Mouse (Mus musculus) MEL (cell line): Measurements from ENCODE around the gene Gm9903. TPM values are rescaled to one million over a fixed set of nuclear protein-coding genes. Genes with fewer than 3 reads are reported as not detected.

Experiments used
- DNase-seq: peaks from one replicate; pipeline ENCODE4 v3.0.0; 2011; ENCODE audit warnings: low read depth, low spot score
- H3K27ac ChIP-seq: 2 replicates; pipeline ENCODE4 v1.5.1; 2012; ENCODE audit warnings: low read depth, mild to moderate bottlenecking, control low read depth, low read length, moderate library complexity; ENCODE audit not compliant: control insufficient read depth
- H3K27me3 ChIP-seq, 2 experiments: fragments of 150-350 bp in 1 of 2; sonication (generic) in 1 of 2; 2 replicates each; pipeline ENCODE4 v1.6.1; 2012; ENCODE audit warnings: low read length in 2 of 2, mild to moderate bottlenecking in 2 of 2, improper control_type of control experiment in 1 of 2, moderate library complexity in 1 of 2; ENCODE audit not compliant: insufficient read depth in 2 of 2, control insufficient read depth in 1 of 2
- H3K36me3 ChIP-seq, 2 experiments: 2 replicates each; pipeline ENCODE4 v1.6.1; 2012 to 2014; ENCODE audit warnings: low read length in 2 of 2, improper control_type of control experiment in 1 of 2, inconsistent platforms in 1 of 2, mild to moderate bottlenecking in 1 of 2; ENCODE audit not compliant: insufficient read depth in 2 of 2, control insufficient read depth in 1 of 2
- H3K4me1 ChIP-seq, 2 experiments: fragments of 150-350 bp in 1 of 2; sonication (generic) in 1 of 2; 2 replicates each; pipeline ENCODE4 v1.6.1; 2012; ENCODE audit warnings: low read length in 2 of 2, improper control_type of control experiment in 1 of 2, mild to moderate bottlenecking in 1 of 2; ENCODE audit not compliant: insufficient read depth in 2 of 2, control insufficient read depth in 1 of 2
- H3K4me3 ChIP-seq, 2 experiments: fragments of 150-350 bp in 1 of 2; sonication (generic) in 1 of 2; 2 replicates each; pipeline ENCODE4 v1.5.1; 2012; ENCODE audit warnings: low read depth in 2 of 2, low read length in 2 of 2, mild to moderate bottlenecking in 2 of 2, moderate library complexity in 2 of 2, control low read depth in 1 of 2, improper control_type of control experiment in 1 of 2; ENCODE audit not compliant: control insufficient read depth in 1 of 2, insufficient read depth in 1 of 2
- H3K79me2 ChIP-seq: 2 replicates; pipeline ENCODE4 v1.6.1; 2012; ENCODE audit warnings: mild to moderate bottlenecking, low read length, moderate library complexity; ENCODE audit not compliant: control insufficient read depth, poor library complexity, insufficient read depth
- H3K9ac ChIP-seq: 2 replicates; pipeline ENCODE4 v1.6.1; 2012; ENCODE audit warnings: low read depth, mild to moderate bottlenecking, control low read depth, low read length, moderate library complexity; ENCODE audit not compliant: control insufficient read depth, poor library complexity, severe bottlenecking
- H3K9me3 ChIP-seq: fragments of 150-350 bp; sonication (generic); replicated peaks from 2 replicates; pipeline ENCODE4 v1.6.1; 2012; ENCODE audit warnings: mild to moderate bottlenecking, low read length, improper control_type of control experiment, moderate library complexity; ENCODE audit not compliant: insufficient read depth
- CHD1 ChIP-seq: IDR thresholded peaks from 2 replicates; pipeline ENCODE4 v1.6.1; 2012; ENCODE audit warnings: low read depth, mild to moderate bottlenecking, inconsistent platforms, low read length, improper control_type of control experiment
- GABPA ChIP-seq: IDR thresholded peaks from 2 replicates; pipeline ENCODE4 v1.6.1; 2012; ENCODE audit warnings: low read depth, mild to moderate bottlenecking, inconsistent platforms, low read length, improper control_type of control experiment, moderate library complexity
- GATA1 ChIP-seq: IDR thresholded peaks from 2 replicates; pipeline ENCODE4 v1.6.1; 2011; ENCODE audit warnings: low read depth, low read length, improper control_type of control experiment
- JUND ChIP-seq: IDR thresholded peaks from 2 replicates; pipeline ENCODE4 v1.6.1; 2011; ENCODE audit warnings: low read depth, mild to moderate bottlenecking, improper control_type of control experiment, low read length
- KAT2A ChIP-seq: conservative IDR thresholded peaks from 2 replicates; pipeline ENCODE4 v1.6.1; 2012; ENCODE audit warnings: low read depth, low read length, improper control_type of control experiment, inconsistent platforms
- MAX ChIP-seq: IDR thresholded peaks from 2 replicates; pipeline ENCODE4 v1.6.1; 2011; ENCODE audit warnings: low read length, improper control_type of control experiment
- MAZ ChIP-seq: IDR thresholded peaks from 2 replicates; pipeline ENCODE4 v1.6.1; 2012; ENCODE audit warnings: low read depth, mild to moderate bottlenecking, inconsistent platforms, low read length, improper control_type of control experiment
- MYB ChIP-seq: IDR thresholded peaks from 2 replicates; pipeline ENCODE4 v1.6.1; 2011; ENCODE audit warnings: mild to moderate bottlenecking, low read depth, low read length, improper control_type of control experiment
- NELFE ChIP-seq: IDR thresholded peaks from 2 replicates; pipeline ENCODE4 v1.6.1; 2011; ENCODE audit warnings: low read depth, low read length, improper control_type of control experiment
- NRF1 ChIP-seq: IDR thresholded peaks from 2 replicates; pipeline ENCODE4 v1.6.1; 2014; ENCODE audit warnings: low read depth, mild to moderate bottlenecking, inconsistent platforms, low read length, improper control_type of control experiment, moderate library complexity; ENCODE audit not compliant: poor library complexity, insufficient read depth, severe bottlenecking
- POLR2AphosphoS5 ChIP-seq: IDR thresholded peaks from 2 replicates; pipeline ENCODE4 v1.6.1; 2012; ENCODE audit warnings: low read depth, borderline replicate concordance, mild to moderate bottlenecking, inconsistent platforms, low read length, moderate library complexity, mixed read lengths
- RAD21 ChIP-seq: IDR thresholded peaks from 2 replicates; pipeline ENCODE4 v1.6.1; 2011; ENCODE audit warnings: mild to moderate bottlenecking, low read depth, low read length, improper control_type of control experiment
- SMC3 ChIP-seq: IDR thresholded peaks from 2 replicates; pipeline ENCODE4 v1.6.1; 2011; ENCODE audit warnings: low read depth, low read length, improper control_type of control experiment
- TBP ChIP-seq: IDR thresholded peaks from 2 replicates; pipeline ENCODE4 v1.8.0; 2011; ENCODE audit warnings: low read depth, low read length, improper control_type of control experiment
- TCF12 ChIP-seq: IDR thresholded peaks from 2 replicates; pipeline ENCODE4 v1.6.1; 2014; ENCODE audit warnings: low read depth, mild to moderate bottlenecking, inconsistent platforms, low read length, improper control_type of control experiment, moderate library complexity
- ZC3H11A ChIP-seq: IDR thresholded peaks from 2 replicates; pipeline ENCODE4 v1.6.1; 2012; ENCODE audit warnings: low read depth, mild to moderate bottlenecking, inconsistent platforms, low read length, improper control_type of control experiment
- polyA plus RNA-seq, 2 experiments: library from polyadenylated mRNA; stranded (reverse) in 1 of 2; unstranded in 1 of 2; fragments of >175 nt in 1 of 2; fragments of >200 nt in 1 of 2; gene quantifications; 2 replicates each; pipeline versions ENCODE4 v1.2.1 to v1.2.4; 2012; ENCODE audit warnings: low replicate concordance in 2 of 2, low read depth in 1 of 2; ENCODE audit not compliant: insufficient read length in 2 of 2, insufficient read depth in 1 of 2, missing spikeins in 1 of 2
- total RNA-seq: library from RNA; depleted of rRNA; stranded (reverse); fragments of 300-350 nt; gene quantifications from 2 replicates; pipeline ENCODE4 v1.2.3, GENCODE M21; 2012

The Gm9903 gene
- total and polyA plus RNA-seq, 3 experiments, result 0.19 to 0.36 TPM; not detected in 1

- Histone ChIP-seq H3K4me3 (no peak overlapping the region), H3K79me2 (no peaks in the 10 kb centered on the region), H3K27me3 (no peaks in the 10 kb centered on the region), H3K9me3 (no peaks in the 10 kb centered on the region), H3K9ac (no peak overlapping the region), H3K36me3 (peaks cover 0 to 9% of the 10 kb centered on the region in 2 experiments; a peak in 2 of 4 replicates), H3K4me1 (no peaks in the 10 kb centered on the region), H3K27ac (no peak overlapping the region)
- TF ChIP-seq ZC3H11A (no peak), GATA1 (no peak), RAD21 (no peak), SMC3 (no peak), NRF1 (no peak), POLR2AphosphoS5 (no peak)
- no peak for DNase-seq
Observed at GRCm38 (mm10) chr5:33611795-33612194, 17.9 kb upstream of the Gm9903 start.

- Histone ChIP-seq H3K9ac (no peak overlapping the region), H3K4me1 (peaks cover 0 to 4% of the 10 kb centered on the region in 2 experiments; a peak in 1 of 4 replicates), H3K79me2 (peaks cover 2% of the 10 kb centered on the region; the same call in 1 of the 2 replicates), H3K36me3 (peaks cover 0 to 9% of the 10 kb centered on the region in 2 experiments; a peak in 2 of 4 replicates), H3K27me3 (no peaks in the 10 kb centered on the region), H3K4me3 (no peak overlapping the region), H3K27ac (no peak overlapping the region), H3K9me3 (no peaks in the 10 kb centered on the region)
- no peak for DNase-seq
- no peak for TF ChIP-seq GABPA
- no peak for TF ChIP-seq NELFE
- TF ChIP-seq MAZ, result no peak
- no peak for TF ChIP-seq KAT2A
- no peak for TF ChIP-seq CHD1
- TF ChIP-seq MAX, result no peak
- no peak for TF ChIP-seq JUND
- TF ChIP-seq POLR2AphosphoS5, result no peak
- no peak for TF ChIP-seq TBP
Observed at GRCm38 (mm10) chr5:33614391-33614790, 15.3 kb upstream of the Gm9903 start.

- H3K4me1 ChIP-seq, result peaks cover 4 to 9% of the 10 kb centered on the region in 2 experiments
- no peak overlapping the region for H3K27ac ChIP-seq
- peaks cover 0 to 13% of the 10 kb centered on the region in 2 experiments; a peak in 3 of 4 replicates for H3K36me3 ChIP-seq
- H3K79me2 ChIP-seq, result peaks cover 23% of the 10 kb centered on the region
- H3K9ac ChIP-seq, result no peak overlapping the region
- no peak for DNase-seq
- no peaks in the 10 kb centered on the region for H3K27me3 ChIP-seq
- no peaks in the 10 kb centered on the region for H3K9me3 ChIP-seq
- TF ChIP-seq MYB (no peak), TCF12 (no peak)
- H3K4me3 ChIP-seq, result no peak overlapping the region
Observed at GRCm38 (mm10) chr5:33622671-33623070, 7.1 kb upstream of the Gm9903 start.
